Mouse (Mus musculus) gastrocnemius, postnatal 4 days (tissue): ENCODE measurements at regions not wholly inside any gene's neighbourhood (a gene's known extent, or its start where the extent isn't known, plus 50 kb on each side); places are given as distances from the start of the nearest gene placed in this dataset.

Experiments
- DNase-seq, 2 experiments: peaks; one replicate each; pipeline ENCODE4 v3.0.0; 2021 to 2022; ENCODE audit warnings: low spot score in 2 of 2, mixed read lengths in 2 of 2

- peak in 1 of 2 experiments; percentile 6 for DNase-seq
Observed at GRCm38 (mm10) chrX:86490309-86490708, 185.4 kb upstream of the Mageb4 start.
